Mouse (Mus musculus): ENCODE results near the gene Calcrl. TPM values are rescaled to one million over a fixed set of nuclear protein-coding genes. Genes with fewer than 3 reads are reported as not detected.

The Calcrl gene
- polyA plus RNA-seq, 1 experiment from 2014 or later, result not detected

DNA sequence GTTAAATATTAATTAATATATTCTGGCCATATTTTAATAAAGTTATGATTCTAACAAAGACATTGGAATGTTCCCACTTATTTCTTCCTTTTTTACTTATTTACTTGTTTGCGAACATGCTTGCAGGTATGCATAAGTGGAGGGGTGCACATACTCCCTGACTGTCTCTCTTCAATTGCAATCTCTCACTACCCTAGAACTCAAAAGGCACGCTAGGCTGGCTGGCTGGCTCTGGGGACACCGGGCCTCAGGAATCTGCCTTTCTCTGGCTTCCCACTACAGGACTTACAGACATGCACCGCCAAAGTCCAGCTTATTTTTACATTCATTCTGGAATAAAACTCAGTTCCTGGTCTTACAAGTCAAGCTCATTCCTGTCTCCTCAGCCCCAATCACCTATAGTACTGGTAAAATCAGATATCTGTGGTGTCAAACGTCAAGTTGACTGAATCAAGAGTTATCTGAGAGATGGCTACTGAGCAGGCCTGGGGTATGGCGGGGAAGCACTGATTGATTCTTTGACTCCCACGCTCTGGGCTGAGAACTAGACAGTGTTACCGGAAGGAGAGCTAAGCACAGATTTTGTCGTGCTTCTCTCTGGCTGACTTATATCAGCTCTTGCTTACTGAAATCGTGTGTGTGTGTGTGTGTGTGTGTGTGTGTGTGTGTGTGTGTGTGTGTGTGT lies 29.5 kb upstream of the Calcrl start:
- ChIA-PET POLR2A (no interaction called here), CTCF (interaction anchor here (0.6 to 2.4 kb wide), 13 partner anchors 9 to 211 kb away, joined by 3 to 35 read pairs (median 3); partner anchors contain the start of gene Tfpi)
- ATAC-seq, result no peak
- H3K27me3 ChIP-seq, result peaks cover 8% of the 10 kb centered on the region
- in situ Hi-C loops (cut with MboI; ENCODE audit: low pct_unique_long_range_greater_than_20kb), result loop anchor here (25.0 kb wide), 1 partner anchor 583 kb away; the partner anchor contains the start of genes P2rx3, Ssrp1 and Tnks1bp1
- no peak for DNase-seq (ENCODE audit: low read depth, low spot score)
- no peak for TF ChIP-seq CTCF (IDR thresholded peaks at IDR 0.05)

DNA sequence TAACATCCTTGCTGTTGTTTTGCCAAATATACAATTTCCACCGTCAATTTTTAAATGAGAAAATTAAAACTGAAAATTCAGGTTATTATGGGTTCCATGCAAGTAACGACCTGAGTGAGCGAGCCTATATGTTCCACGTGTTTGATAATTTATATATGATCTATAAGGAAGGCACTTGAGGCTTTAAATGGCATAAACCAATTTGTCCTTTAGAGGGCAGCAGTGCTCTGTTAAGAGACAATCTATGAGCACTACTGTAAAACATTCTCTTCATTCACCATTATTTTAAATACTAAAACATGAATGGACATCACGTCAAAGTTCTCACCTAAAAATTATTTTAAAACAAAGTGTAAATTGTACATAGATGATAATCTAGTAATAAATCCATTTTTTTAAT lies 28.8 kb upstream of the Calcrl start:
- in situ Hi-C loops (cut with MboI; ENCODE audit: low pct_unique_long_range_greater_than_20kb), result loop anchor here (25.0 kb wide), 1 partner anchor 583 kb away; the partner anchor contains the start of genes P2rx3, Ssrp1 and Tnks1bp1
- TF ChIP-seq CTCF (IDR thresholded peaks at IDR 0.05), result peak; percentile 52
- ChIA-PET CTCF (interaction anchor here (0.6 to 2.4 kb wide), 14 partner anchors 11 to 211 kb away, joined by 3 to 35 read pairs (median 3); partner anchors contain the start of gene Tfpi), POLR2A (interaction anchor here (0.5 kb wide), 1 partner anchor 197 kb away, joined by 4 read pairs; no protein-coding TSS in a partner anchor)
- peaks cover 8% of the 10 kb centered on the region for H3K27me3 ChIP-seq
- ATAC-seq (no peak), DNase-seq (ENCODE audit: low read depth, low spot score) (no peak)

DNA sequence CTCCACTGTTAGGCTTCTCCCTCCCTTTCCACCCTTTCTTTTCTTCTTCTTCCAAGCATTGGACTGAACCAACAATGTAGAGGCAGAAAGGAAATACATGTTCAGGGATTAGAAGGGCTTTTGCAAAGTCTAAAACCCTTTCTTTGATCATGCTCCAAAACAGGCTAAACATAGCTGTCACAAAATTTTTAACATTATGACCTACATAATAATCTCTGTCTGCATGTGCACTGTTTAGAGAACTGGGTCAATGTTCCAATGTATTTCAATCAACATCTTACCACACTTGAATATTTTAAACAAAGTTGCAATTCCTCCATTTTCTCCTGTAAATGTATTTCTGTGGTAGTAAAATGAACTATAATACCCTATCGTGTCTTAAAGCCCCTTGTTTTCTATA lies 20.3 kb upstream of the Calcrl start:
- CTCF ChIA-PET, result no interaction called here
- peaks cover 60% of the 10 kb centered on the region for H3K27me3 ChIP-seq
- in situ Hi-C loops (cut with MboI; ENCODE audit: low pct_unique_long_range_greater_than_20kb), result loop anchor here (10.0 kb wide), 1 partner anchor 811 kb away; no protein-coding TSS in a partner anchor
- no peak for TF ChIP-seq CTCF (IDR thresholded peaks at IDR 0.05)
- DNase-seq (ENCODE audit: low read depth, low spot score), result no peak
- POLR2A ChIA-PET, result no interaction called here
- no peak for ATAC-seq

DNA sequence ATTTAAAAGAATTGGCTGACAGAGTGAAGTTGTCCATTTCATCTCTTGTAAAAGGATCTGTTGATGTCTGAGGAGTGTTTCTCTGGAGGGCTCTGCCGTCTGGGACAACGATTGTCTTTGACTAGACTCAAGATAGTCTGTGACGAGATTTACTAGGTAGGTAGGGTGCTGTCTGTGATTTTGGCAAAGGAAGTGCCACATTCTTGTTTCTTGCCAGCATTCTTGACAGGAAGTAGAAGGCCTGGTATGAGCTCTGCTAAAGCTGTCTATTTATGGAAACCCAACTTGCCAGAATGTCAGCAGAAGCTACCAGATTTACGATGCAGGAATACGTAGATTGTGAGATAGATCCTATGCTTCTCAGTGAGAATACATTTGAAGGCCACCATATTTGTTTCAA lies 16.7 kb upstream of the Calcrl start:
- no peak for DNase-seq (ENCODE audit: low read depth, low spot score)
- in situ Hi-C loops (cut with MboI; ENCODE audit: low pct_unique_long_range_greater_than_20kb), result loop anchor here (10.0 kb wide), 1 partner anchor 807 kb away; no protein-coding TSS in a partner anchor
- H3K27me3 ChIP-seq, result peaks cover 71% of the 10 kb centered on the region
- TF ChIP-seq CTCF (IDR thresholded peaks at IDR 0.05), result no peak
- ATAC-seq, result no peak
- ChIA-PET CTCF (interaction anchor here (0.8 kb wide), 1 partner anchor 36 kb away, joined by 3 read pairs; no protein-coding TSS in a partner anchor), POLR2A (no interaction called here)

DNA sequence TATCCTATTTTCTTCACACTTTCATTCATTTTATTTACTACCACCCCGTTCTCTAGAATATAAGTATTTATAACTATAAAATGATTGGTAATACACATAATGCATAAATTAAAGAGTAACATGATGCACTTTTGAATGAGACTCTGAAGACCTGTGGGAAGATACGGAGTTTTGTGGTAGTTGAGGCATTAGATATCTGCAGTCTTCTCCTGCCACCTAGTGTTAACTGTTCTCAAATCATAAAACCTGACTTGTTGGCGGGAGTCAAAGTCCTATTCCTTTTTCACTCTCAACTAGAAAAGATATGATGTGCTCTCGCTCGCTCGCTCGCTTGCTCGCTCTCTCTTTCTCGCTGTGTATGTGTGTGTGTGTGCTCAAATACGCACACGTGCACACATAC lies 4.5 kb upstream of the Calcrl start:
- peak; percentile 59 for TF ChIP-seq CTCF (IDR thresholded peaks at IDR 0.05)
- ATAC-seq (no peak), DNase-seq (ENCODE audit: low read depth, low spot score) (no peak)
- ChIA-PET CTCF (no interaction called here), POLR2A (no interaction called here)
- in situ Hi-C loops (cut with MboI; ENCODE audit: low pct_unique_long_range_greater_than_20kb), result loop anchor here (10.0 kb wide), 1 partner anchor 625 kb away; no protein-coding TSS in a partner anchor
- H3K27me3 ChIP-seq, result peaks cover 76% of the 10 kb centered on the region

DNA sequence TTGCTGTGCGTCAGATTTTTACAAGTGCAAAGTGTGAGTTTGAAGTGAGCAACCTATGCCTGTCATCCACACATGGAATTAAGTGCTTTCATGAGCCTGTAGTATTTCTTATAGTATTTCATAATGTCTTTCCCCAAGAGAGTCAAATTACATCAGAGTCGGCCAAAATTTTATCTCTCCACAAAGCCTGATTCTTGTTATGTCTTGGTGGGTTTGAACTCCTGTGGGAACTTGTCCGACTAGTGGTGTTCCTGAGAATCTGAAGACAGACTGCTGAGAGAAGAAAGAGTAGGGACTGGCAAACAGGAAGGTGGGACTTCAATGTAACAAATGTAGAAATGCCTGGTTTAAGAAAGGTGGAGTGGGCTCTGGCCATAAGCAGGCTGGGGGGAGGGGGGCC lies 3.6 kb upstream of the Calcrl start:
- in situ Hi-C loops (cut with MboI; ENCODE audit: low pct_unique_long_range_greater_than_20kb), result loop anchor here (10.0 kb wide), 1 partner anchor 624 kb away; no protein-coding TSS in a partner anchor
- no peak for DNase-seq (ENCODE audit: low read depth, low spot score)
- POLR2A ChIA-PET, result no interaction called here
- TF ChIP-seq CTCF (IDR thresholded peaks at IDR 0.05), result no peak
- CTCF ChIA-PET, result interaction anchor here (1.3 kb wide), 1 partner anchor 12 kb away, joined by 3 read pairs; no protein-coding TSS in a partner anchor
- ATAC-seq, result no peak
- H3K27me3 ChIP-seq, result peaks cover 81% of the 10 kb centered on the region

DNA sequence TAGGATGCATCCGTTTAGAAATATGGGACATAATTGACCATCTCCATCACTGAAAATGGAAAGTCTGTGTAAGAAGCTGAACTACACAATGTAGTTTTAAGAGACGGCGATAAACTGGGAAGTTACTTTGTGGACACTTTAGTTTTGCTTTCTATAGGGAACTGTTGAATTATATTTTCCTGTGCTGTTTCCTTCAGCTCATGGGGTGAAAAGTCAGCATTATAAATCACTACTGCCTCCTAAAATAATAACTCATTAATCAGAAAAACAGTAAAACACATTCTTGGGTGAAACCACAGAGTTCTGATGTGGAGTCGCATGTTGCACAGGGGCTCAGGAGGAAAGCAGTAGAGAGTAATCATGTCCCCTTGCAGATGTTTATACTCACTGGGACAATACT lies 1.3 kb upstream of the Calcrl start:
- in situ Hi-C loops (cut with MboI; ENCODE audit: low pct_unique_long_range_greater_than_20kb), result loop anchor here (10.0 kb wide), 1 partner anchor 622 kb away; no protein-coding TSS in a partner anchor
- CTCF ChIA-PET, result no interaction called here
- no peak for TF ChIP-seq CTCF (IDR thresholded peaks at IDR 0.05)
- POLR2A ChIA-PET, result no interaction called here
- no peak for ATAC-seq
- peaks cover 94% of the 10 kb centered on the region for H3K27me3 ChIP-seq
- DNase-seq (ENCODE audit: low read depth, low spot score), result no peak

DNA sequence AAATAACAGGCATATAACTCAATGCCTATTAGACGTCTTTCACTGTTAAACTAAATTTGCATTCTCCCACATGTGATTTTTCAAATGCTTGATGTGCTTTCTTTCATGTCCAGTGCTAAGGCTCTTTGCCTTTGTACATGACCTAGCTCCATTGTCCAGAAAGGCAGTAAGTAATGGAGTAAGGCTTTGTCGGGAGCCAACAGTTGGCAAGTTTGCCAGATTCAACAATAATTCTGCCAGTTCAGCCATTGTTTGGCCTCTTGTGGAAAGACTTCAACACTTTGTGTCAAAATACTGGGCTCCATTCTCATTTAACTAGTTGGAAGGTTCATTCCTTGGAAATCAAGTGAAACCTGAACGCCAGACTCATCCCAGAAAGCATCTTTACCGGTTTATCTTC lies 8.7 kb downstream of the Calcrl start:
- ATAC-seq, result no peak
- peaks cover 66% of the 10 kb centered on the region for H3K27me3 ChIP-seq
- ChIA-PET POLR2A (no interaction called here), CTCF (interaction anchor here (1.3 kb wide), 1 partner anchor 12 kb away, joined by 3 read pairs; no protein-coding TSS in a partner anchor)
- DNase-seq (ENCODE audit: low read depth, low spot score), result no peak
- no peak for TF ChIP-seq CTCF (IDR thresholded peaks at IDR 0.05)
- in situ Hi-C loops (cut with MboI; ENCODE audit: low pct_unique_long_range_greater_than_20kb), result no loop called here

DNA sequence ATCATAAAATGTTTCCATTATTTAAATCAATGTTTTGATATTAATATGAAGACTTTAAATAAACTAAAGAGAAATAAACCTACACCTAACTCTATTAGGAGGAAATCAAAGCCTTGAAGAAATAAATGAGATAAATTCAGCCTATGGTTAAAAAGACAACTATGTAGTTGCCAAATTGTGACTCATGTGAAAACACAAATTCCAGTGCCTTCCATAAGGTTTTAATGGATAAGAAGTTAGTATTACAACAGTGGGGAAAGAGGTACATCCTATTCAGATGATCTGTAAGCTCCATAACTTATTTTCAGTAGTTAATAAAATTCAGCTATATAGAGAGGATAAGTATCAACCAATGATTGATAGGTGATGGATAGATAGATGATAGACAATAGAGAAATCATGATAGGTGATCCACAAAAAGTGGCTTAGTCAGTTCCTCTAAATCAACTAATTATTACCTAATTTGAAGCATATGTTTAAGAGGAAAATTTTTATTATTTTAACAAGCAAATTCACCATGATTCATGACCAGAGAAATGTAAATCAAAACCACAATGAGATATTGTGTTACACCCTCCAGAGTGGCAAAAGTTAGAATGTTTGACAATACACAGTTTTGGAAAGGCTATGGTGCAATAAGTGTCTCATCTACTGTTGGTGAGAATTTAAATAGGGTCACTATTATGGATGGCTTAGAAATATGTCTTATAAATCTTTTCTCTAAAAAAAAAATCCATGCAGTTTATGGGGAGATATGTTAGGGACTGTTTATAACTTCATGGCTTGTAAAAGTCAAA lies 15.2 kb downstream of the Calcrl start:
- ATAC-seq (no peak), DNase-seq (ENCODE audit: low read depth, low spot score) (no peak)
- peaks cover 54% of the 10 kb centered on the region for H3K27me3 ChIP-seq
- TF ChIP-seq CTCF (IDR thresholded peaks at IDR 0.05), result no peak
- ChIA-PET POLR2A (no interaction called here), CTCF (interaction anchor here (0.8 to 1.2 kb wide), 2 partner anchors 9 to 16 kb away, joined by 3 to 4 read pairs; no protein-coding TSS in a partner anchor)
- in situ Hi-C loops (cut with MboI; ENCODE audit: low pct_unique_long_range_greater_than_20kb), result no loop called here

DNA sequence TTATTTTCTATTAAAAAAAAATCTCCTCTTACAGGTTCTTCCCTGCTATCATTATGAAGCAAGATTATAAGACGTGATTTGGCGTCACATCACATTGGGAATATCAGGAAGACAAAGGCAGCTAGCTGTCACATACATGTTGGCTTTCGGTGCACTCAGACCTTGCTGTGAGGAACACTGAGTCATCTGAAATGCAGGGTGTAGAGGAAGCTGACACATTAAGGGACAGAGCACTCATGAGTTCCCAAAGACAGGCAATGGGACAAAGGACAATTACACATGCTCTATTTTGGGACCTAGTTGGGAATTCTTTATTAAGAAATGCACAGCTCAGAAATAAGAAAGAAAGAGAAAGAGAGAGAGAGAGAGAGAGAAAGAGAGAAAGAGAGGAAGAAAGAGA lies 20.4 kb downstream of the Calcrl start:
- H3K27me3 ChIP-seq, result peaks cover 24% of the 10 kb centered on the region
- CTCF ChIA-PET, result no interaction called here
- ATAC-seq, result no peak
- POLR2A ChIA-PET, result no interaction called here
- TF ChIP-seq CTCF (IDR thresholded peaks at IDR 0.05), result no peak
- no peak for DNase-seq (ENCODE audit: low read depth, low spot score)
- in situ Hi-C loops (cut with MboI; ENCODE audit: low pct_unique_long_range_greater_than_20kb), result no loop called here

Measured in Patski (cell line).